ENCODE assay signal across 24 mouse cellular contexts in genomic region chr10:3834060-3834459, GRCm38 (mm10).
DNase-seq lines count a peak whose midpoint lies in the region; ATAC-seq and TF ChIP-seq lines count a peak whose summit lies in the region.
"Had no signal": no experiment of that assay in that cellular context is flagged by ENCODE, and none has a peak within 500 bp of the region (broad histone marks: within the 10 kb centered on the region; RNA-seq: fewer than 3 reads in every experiment).

No protein-coding gene starts in this region.

- H3K9me3 ChIP-seq in intestine, postnatal 0 days (ENCODE audit: control insufficient read depth), result no peaks in the 10 kb centered on the region
- no peaks in the 10 kb centered on the region for H3K9me3 ChIP-seq in intestine, embryonic 15.5 days
- H3K9me3 ChIP-seq in liver, postnatal 0 days (ENCODE audit: low read length), result no peaks in the 10 kb centered on the region
- H3K9me3 ChIP-seq in liver, embryonic 11.5 days (ENCODE audit: control insufficient read depth, low read length), result no peaks in the 10 kb centered on the region
- H3K9me3 ChIP-seq: forebrain, embryonic 13.5 days; heart, embryonic 10.5 days; heart, embryonic 15.5 days; liver, embryonic 15.5 days; midbrain, embryonic 15.5 days had no signal

- TF ChIP-seq POLR2A in lung, adult 2 months (IDR thresholded peaks at IDR 0.05; ENCODE audit: borderline replicate concordance, extremely low read depth, low read depth, low read length), result no peak

- H3K36me3 ChIP-seq in intestine, postnatal 0 days (ENCODE audit: control insufficient read depth, insufficient read depth), result no peaks in the 10 kb centered on the region
- no peaks in the 10 kb centered on the region for H3K36me3 ChIP-seq in intestine, embryonic 15.5 days
- H3K36me3 ChIP-seq in liver, postnatal 0 days (replicated peaks; ENCODE audit: insufficient read depth, low read length), result no peaks in the 10 kb centered on the region
- no peaks in the 10 kb centered on the region for H3K36me3 ChIP-seq in liver, embryonic 11.5 days (ENCODE audit: control insufficient read depth, insufficient read depth, low read length)
- H3K36me3 ChIP-seq: heart, embryonic 10.5 days; heart, embryonic 15.5 days; liver, embryonic 15.5 days; midbrain, embryonic 15.5 days had no signal

- no peak for ATAC-seq in intestine, postnatal 0 days
- no peak for ATAC-seq in intestine, embryonic 15.5 days
- ATAC-seq in liver, postnatal 0 days, result no peak
- no peak for ATAC-seq in liver, embryonic 11.5 days (replicated peaks; ENCODE audit: low FRiP score)
- ATAC-seq: forebrain, embryonic 13.5 days; hindbrain, embryonic 16.5 days; midbrain, embryonic 15.5 days had no signal

- H3K4me1 ChIP-seq in intestine, postnatal 0 days (replicated peaks; ENCODE audit: control insufficient read depth, insufficient read depth, low read length), result no peaks in the 10 kb centered on the region
- H3K4me1 ChIP-seq in intestine, embryonic 15.5 days (replicated peaks), result no peaks in the 10 kb centered on the region
- H3K4me1 ChIP-seq in liver, postnatal 0 days (ENCODE audit: insufficient read depth), result no peaks in the 10 kb centered on the region
- 0 out of 2 replicates have a peak, but pooled peaks cover 2% of the 10 kb centered on the region for H3K4me1 ChIP-seq in liver, embryonic 11.5 days (replicated peaks; ENCODE audit: control insufficient read depth, insufficient read depth, low read length)
- H3K4me1 ChIP-seq in brown adipose tissue, adult 24 weeks (ENCODE audit: control insufficient read depth, insufficient read depth, insufficient read length, low read length), result peaks cover 30% of the 10 kb centered on the region
- peaks cover 2% of the 10 kb centered on the region; the same call in 1 of the 2 replicates for H3K4me1 ChIP-seq in lung, adult 2 months (ENCODE audit: control insufficient read depth, insufficient read depth, low read length)
- H3K4me1 ChIP-seq: liver, embryonic 15.5 days; midbrain, embryonic 15.5 days had no signal

- H3K9ac ChIP-seq in intestine, postnatal 0 days (ENCODE audit: low read depth, low read length), result no peak overlapping the region
- H3K9ac ChIP-seq in intestine, embryonic 15.5 days, result no peak overlapping the region
- H3K9ac ChIP-seq in liver, postnatal 0 days (replicated peaks), result no peak overlapping the region
- H3K9ac ChIP-seq in liver, embryonic 11.5 days (ENCODE audit: low read depth, low read length), result no peak overlapping the region
- H3K9ac ChIP-seq: forebrain, embryonic 13.5 days; heart, embryonic 15.5 days; liver, embryonic 15.5 days; midbrain, embryonic 15.5 days had no signal

- H3K27ac ChIP-seq in intestine, postnatal 0 days (ENCODE audit: low read depth, low read length), result no peak overlapping the region
- no peak overlapping the region for H3K27ac ChIP-seq in intestine, embryonic 15.5 days
- H3K27ac ChIP-seq in liver, postnatal 0 days (ENCODE audit: low read depth), result no peak overlapping the region
- no peak overlapping the region for H3K27ac ChIP-seq in liver, embryonic 11.5 days (ENCODE audit: low read depth, low read length)
- peak overlapping the region; percentile 83 for H3K27ac ChIP-seq in brown adipose tissue, adult 24 weeks (replicated peaks; ENCODE audit: low read depth, low read length)
- H3K27ac ChIP-seq: forebrain, embryonic 13.5 days; heart, embryonic 10.5 days; heart, embryonic 15.5 days; liver, embryonic 15.5 days; midbrain, embryonic 15.5 days had no signal

- 54% methylated on average over 1 of the region's 1 CpGs for WGBS in intestine, postnatal 0 days
- WGBS in intestine, embryonic 15.5 days, result 56% methylated on average over 1 of the region's 1 CpGs
- WGBS in liver, postnatal 0 days (ENCODE audit: insufficient replicate concordance), result 81% methylated on average over 1 of the region's 1 CpGs
- 86% methylated on average over 1 of the region's 1 CpGs for WGBS in liver, embryonic 11.5 days
- 100% methylated on average over 1 of the region's 1 CpGs for WGBS in lung, adult 2 months

- no peaks in the 10 kb centered on the region for H3K27me3 ChIP-seq in intestine, postnatal 0 days (replicated peaks; ENCODE audit: control insufficient read depth, insufficient read depth, low read length)
- H3K27me3 ChIP-seq in intestine, embryonic 15.5 days (replicated peaks), result no peaks in the 10 kb centered on the region
- no peaks in the 10 kb centered on the region for H3K27me3 ChIP-seq in liver, postnatal 0 days (ENCODE audit: insufficient read depth, low read length)
- no peaks in the 10 kb centered on the region for H3K27me3 ChIP-seq in liver, embryonic 11.5 days (replicated peaks; ENCODE audit: control insufficient read depth, insufficient read depth, low read length)
- H3K27me3 ChIP-seq: forebrain, embryonic 13.5 days; heart, embryonic 15.5 days; liver, embryonic 15.5 days; midbrain, embryonic 15.5 days had no signal

- no peak overlapping the region for H3K4me2 ChIP-seq in intestine, postnatal 0 days (replicated peaks; ENCODE audit: low read depth)
- H3K4me2 ChIP-seq in intestine, embryonic 15.5 days (replicated peaks), result no peak overlapping the region
- H3K4me2 ChIP-seq in liver, postnatal 0 days (ENCODE audit: low read depth, low read length), result no peak overlapping the region
- H3K4me2 ChIP-seq in liver, embryonic 11.5 days, result no peak overlapping the region
- H3K4me2 ChIP-seq: forebrain, embryonic 13.5 days; heart, embryonic 15.5 days; liver, embryonic 15.5 days; midbrain, embryonic 15.5 days had no signal

- no peak for DNase-seq in liver, postnatal 0 days
- DNase-seq in liver, embryonic 11.5 days (ENCODE audit: low spot score), result no peak
- peak; percentile 17 for DNase-seq in ES-CJ7 (ENCODE audit: low read depth, low spot score)
- no peak for DNase-seq in lung, adult 2 months
- DNase-seq: adrenal gland, adult 8-10 months; cerebellum, adult 8-10 months; cerebellum, postnatal 36 days; gastrocnemius, postnatal 10 days; kidney, adult 8-10 months; kidney, postnatal 14 days; left cerebral cortex, postnatal 4 days; right cerebral cortex, adult 18-20 months; spleen, adult 18-20 months; thymus, adult 18-20 months; thymus, postnatal 25 days had no signal

- TF ChIP-seq EP300 in liver, postnatal 0 days (IDR thresholded peaks at IDR 0.05; ENCODE audit: low read depth), result no peak

- TF ChIP-seq CTCF in intestine, postnatal 0 days (IDR thresholded peaks at IDR 0.05; ENCODE audit: low read depth), result peak; percentile 50
- TF ChIP-seq CTCF in liver, postnatal 0 days (IDR thresholded peaks at IDR 0.05; ENCODE audit: low read depth), result peak; percentile 20; the same call in 1 of the 2 replicates
- TF ChIP-seq CTCF in lung, adult 2 months (IDR thresholded peaks at IDR 0.05; ENCODE audit: insufficient read depth, low read length), result no peak

- no peak overlapping the region for H3K4me3 ChIP-seq in intestine, postnatal 0 days (ENCODE audit: low read depth, low read length)
- no peak overlapping the region for H3K4me3 ChIP-seq in intestine, embryonic 15.5 days (replicated peaks)
- no peak overlapping the region for H3K4me3 ChIP-seq in liver, postnatal 0 days (ENCODE audit: low read depth, low read length)
- H3K4me3 ChIP-seq in liver, embryonic 11.5 days (ENCODE audit: low read depth, low read length), result no peak overlapping the region
- H3K4me3 ChIP-seq in brown adipose tissue, adult 24 weeks (ENCODE audit: insufficient read depth, low read depth, low read length), result no peak overlapping the region
- H3K4me3 ChIP-seq in lung, adult 2 months (replicated peaks; ENCODE audit: extremely low read depth, low read depth, low read length), result no peak overlapping the region
- H3K4me3 ChIP-seq: forebrain, embryonic 13.5 days; heart, embryonic 10.5 days; heart, embryonic 15.5 days; liver, embryonic 15.5 days; midbrain, embryonic 15.5 days had no signal
